Mouse (Mus musculus): ENCODE data around the gene Olfr1373.

GRCm38 (mm10) chr11:52108796-52109195 is 36.5 kb downstream of the Olfr1373 start:
- TF ChIP-seq POLR2A (IDR thresholded peaks at IDR 0.05; ENCODE audit: extremely low read depth, insufficient read depth, low read length), result no peak
- no peak for TF ChIP-seq CTCF (IDR thresholded peaks at IDR 0.05; ENCODE audit: low read depth, low read length)
